Mouse (Mus musculus) T-helper 17 cell (primary cell): Measurements from ENCODE around the gene Arhgef2.

Source experiments
- in situ Hi-C, 2 experiments: fragments of 300-600 bp; cut with MboI, MseI; formaldehyde crosslinking; loops; 1 replicate in 1 of 2; 2 replicates in 1 of 2; pipeline ENCODE4 v1.15.1; 2025; ENCODE audit warnings: high pct_unique_total_duplicates in 2 of 2

The Arhgef2 gene

GRCm38 (mm10) chr3:88664095-88664494 lies 58.3 kb downstream of the Arhgef2 start:
- in situ Hi-C loops: no loop called here

- in situ Hi-C loops: loop anchor here in 1 of 2 experiments (5.0 to 25.0 kb wide), 2 partner anchors 70 to 1810 kb away; partner anchors contain the start of genes Ilf2 and Snapin
Observed at GRCm38 (mm10) chr3:88677399-88677798, 71.6 kb downstream of the Arhgef2 start.

- in situ Hi-C loops: loop anchor here in 1 of 2 experiments (25.0 kb wide), 1 partner anchor 1803 kb away; the partner anchor contains the start of genes Ilf2 and Snapin
Observed at GRCm38 (mm10) chr3:88683814-88684213, 78.0 kb downstream of the Arhgef2 start.

GRCm38 (mm10) chr3:88684236-88684979 lies 78.6 kb downstream of the Arhgef2 start:
- in situ Hi-C loops: loop anchor here in 1 of 2 experiments (25.0 kb wide), 1 partner anchor 1803 kb away; the partner anchor contains the start of genes Ilf2 and Snapin

- in situ Hi-C loops: loop anchor here in 1 of 2 experiments (25.0 kb wide), 1 partner anchor 1802 kb away; the partner anchor contains the start of genes Ilf2 and Snapin
Observed at GRCm38 (mm10) chr3:88684980-88685941, 79.5 kb downstream of the Arhgef2 start, which contains the start of gene Khdc4. Gene Khdc4 (plus strand): TSS chr3:88685803.

- in situ Hi-C loops: loop anchor here in 1 of 2 experiments (25.0 kb wide), 1 partner anchor 1801 kb away; the partner anchor contains the start of genes Ilf2 and Snapin
Observed at GRCm38 (mm10) chr3:88685958-88686451, 80.2 kb downstream of the Arhgef2 start.

- in situ Hi-C loops: loop anchor here in 1 of 2 experiments (25.0 kb wide), 1 partner anchor 1800 kb away; the partner anchor contains the start of genes Ilf2 and Snapin
Observed at GRCm38 (mm10) chr3:88686734-88687611, 81.2 kb downstream of the Arhgef2 start.

- in situ Hi-C loops: loop anchor here in 1 of 2 experiments (25.0 kb wide), 1 partner anchor 1798 kb away; the partner anchor contains the start of genes Ilf2 and Snapin
Observed at GRCm38 (mm10) chr3:88689079-88689478, 83.3 kb downstream of the Arhgef2 start.

GRCm38 (mm10) chr3:88695545-88695944 lies 89.8 kb downstream of the Arhgef2 start:
- in situ Hi-C loops: loop anchor here (5.0 to 25.0 kb wide), 7 partner anchors 63 to 1792 kb away; partner anchors contain the start of genes Ilf2 (in 1 of the 2) and Snapin (in 1 of the 2)
